Mouse (Mus musculus): ENCODE results near the gene Fgfr2. TPM values are rescaled to one million over a fixed set of nuclear protein-coding genes. Genes with fewer than 3 reads are reported as not detected.

Gene Fgfr2
- polyA plus RNA-seq, 1 experiment from 2014 or later, result not detected

DNA sequence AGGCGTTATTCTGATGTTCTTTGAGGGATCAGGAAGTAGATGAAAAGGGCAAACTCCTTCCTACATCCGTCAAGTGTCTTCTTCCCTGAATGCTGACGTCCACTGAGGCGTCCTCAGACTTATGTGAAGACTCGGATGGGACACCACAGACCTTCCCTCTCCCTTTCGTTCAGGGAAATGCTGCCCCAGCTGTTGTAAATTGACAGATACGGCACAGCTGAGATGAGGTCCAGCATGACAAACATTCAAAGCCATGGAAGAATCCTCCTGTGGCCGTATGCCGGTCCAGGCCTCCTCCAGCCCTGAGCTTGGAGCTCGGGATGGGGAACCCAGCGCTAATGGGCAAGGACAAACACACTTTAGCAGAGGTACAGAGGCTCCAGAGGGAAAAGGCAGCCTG is 373.6 kb downstream of the Fgfr2 start:
- H3K36me3 ChIP-seq (ENCODE audit: inconsistent target), result peaks cover 48% of the 10 kb centered on the region; the same call in 1 of the 2 replicates
- H3K27ac ChIP-seq, result no peak overlapping the region
- WGBS (ENCODE audit: missing documents), result 90% methylated on average over 10 of the region's 11 CpGs
- H3K79me2 ChIP-seq (ENCODE audit: inconsistent target), result peaks cover 16% of the 10 kb centered on the region; the same call in 1 of the 2 replicates
- H3K4me3 ChIP-seq (ENCODE audit: inconsistent target), result no peak overlapping the region

DNA sequence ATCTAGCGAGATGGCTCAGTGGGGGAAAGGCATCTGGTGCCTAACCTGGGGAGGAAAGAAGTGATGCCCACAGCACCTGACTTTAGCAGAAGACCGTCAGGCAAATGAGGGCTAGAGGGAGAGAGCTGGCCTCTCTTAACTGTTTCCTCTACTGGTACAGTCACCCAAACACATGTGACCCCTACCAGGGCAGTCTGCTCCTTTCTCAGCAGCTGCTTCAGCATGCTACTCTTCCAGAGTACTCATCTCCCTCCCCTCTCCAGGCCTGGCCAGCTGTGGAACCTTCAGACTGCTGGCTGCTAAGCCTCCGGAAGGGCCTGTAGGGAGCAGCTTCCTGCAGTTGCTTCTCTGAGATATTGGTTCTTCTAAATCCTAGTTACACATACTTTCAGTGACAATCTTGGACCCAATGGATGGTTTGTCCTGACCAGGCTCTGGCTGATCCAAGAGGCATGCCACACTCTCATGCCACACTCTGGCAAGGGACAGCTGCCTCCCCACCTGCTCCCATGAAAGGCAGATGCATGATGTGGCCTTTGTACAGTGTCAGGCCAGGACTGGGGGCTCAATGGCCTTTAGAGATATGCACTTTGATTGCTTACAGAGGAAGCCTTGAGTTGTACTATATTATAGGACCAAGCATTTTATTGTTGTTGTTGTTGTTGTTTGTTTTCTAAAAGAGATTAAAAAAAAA is 374.9 kb downstream of the Fgfr2 start:
- Histone ChIP-seq H3K36me3 (ENCODE audit: inconsistent target) (peaks cover 38% of the 10 kb centered on the region; the same call in 1 of the 2 replicates), H3K79me2 (ENCODE audit: inconsistent target) (peaks cover 5% of the 10 kb centered on the region; the same call in 1 of the 2 replicates), H3K4me3 (ENCODE audit: inconsistent target) (no peak overlapping the region), H3K27ac (no peak overlapping the region)
- WGBS (ENCODE audit: missing documents), result 86% methylated on average over 2 of the region's 3 CpGs

DNA sequence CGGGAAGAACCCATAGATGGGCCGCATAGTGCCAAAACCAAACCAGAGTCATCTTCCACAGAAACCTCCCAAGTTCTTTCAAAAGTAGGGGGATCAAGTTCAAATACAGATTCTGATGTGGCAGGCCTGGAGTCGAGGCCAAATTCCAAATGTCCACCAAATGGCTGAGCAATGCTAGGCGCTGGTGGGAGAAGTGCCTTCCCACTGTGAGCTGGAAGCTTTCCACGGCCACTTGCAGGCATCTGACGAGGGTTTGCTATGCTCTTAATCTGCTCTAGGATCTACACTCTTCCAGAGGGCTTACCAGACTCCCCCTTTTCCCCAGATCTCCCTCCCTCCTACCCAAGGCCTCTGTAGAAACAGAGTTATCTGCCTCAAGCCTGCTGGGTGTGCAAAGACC is 376.1 kb downstream of the Fgfr2 start:
- Histone ChIP-seq H3K79me2 (ENCODE audit: inconsistent target) (peaks cover 11% of the 10 kb centered on the region; the same call in 1 of the 2 replicates), H3K4me3 (ENCODE audit: inconsistent target) (no peak overlapping the region), H3K27ac (no peak overlapping the region), H3K36me3 (ENCODE audit: inconsistent target) (peaks cover 31% of the 10 kb centered on the region; the same call in 1 of the 2 replicates)
- 96% methylated on average over 6 of the region's 6 CpGs for WGBS (ENCODE audit: missing documents)

DNA sequence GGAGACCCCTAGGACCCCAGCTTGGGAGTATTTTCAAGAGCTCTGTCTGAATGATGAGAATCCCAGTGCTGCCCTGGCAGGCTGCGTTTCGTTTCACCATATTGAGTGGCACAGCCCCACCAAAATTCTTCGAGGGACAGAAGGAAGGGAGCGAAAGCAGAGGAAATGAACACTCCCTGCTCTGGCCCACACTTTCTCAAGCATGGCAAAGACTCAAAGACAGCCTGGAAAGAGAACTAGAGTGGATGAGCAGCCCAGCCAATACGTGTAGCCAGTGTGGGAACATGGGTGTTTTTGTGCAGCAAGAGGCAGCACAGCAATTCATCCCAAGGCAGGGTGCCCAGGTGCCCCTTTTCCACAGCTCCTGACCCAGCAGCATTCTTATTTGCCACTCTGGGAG is 380.2 kb downstream of the Fgfr2 start:
- Histone ChIP-seq H3K79me2 (ENCODE audit: inconsistent target) (peaks cover 41% of the 10 kb centered on the region; the same call in 1 of the 2 replicates), H3K36me3 (ENCODE audit: inconsistent target) (peaks cover 33% of the 10 kb centered on the region; the same call in 1 of the 2 replicates), H3K4me3 (ENCODE audit: inconsistent target) (no peak overlapping the region), H3K27ac (no peak overlapping the region)
- 91% methylated on average over 5 of the region's 5 CpGs for WGBS (ENCODE audit: missing documents)

DNA sequence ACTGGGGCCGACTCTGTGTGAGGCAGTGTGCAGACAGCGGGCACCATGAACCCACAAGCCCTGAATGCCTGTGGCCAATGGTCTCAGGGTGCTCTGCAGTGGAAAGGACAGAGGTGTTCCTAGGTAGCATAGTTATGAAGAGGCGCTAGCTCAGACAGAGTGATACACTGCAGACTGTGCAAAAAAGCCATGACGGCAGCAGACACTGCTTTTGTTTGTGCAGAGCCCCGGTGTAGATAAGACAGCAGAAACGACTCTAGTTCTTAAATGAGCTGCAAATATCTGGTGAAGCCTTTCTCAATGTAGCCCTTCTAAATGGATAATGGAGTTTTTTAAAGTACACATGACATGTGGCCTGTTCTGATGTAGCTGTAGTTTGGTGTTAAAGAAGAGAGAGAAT is 383.3 kb downstream of the Fgfr2 start:
- WGBS (ENCODE audit: missing documents), result 85% methylated on average over 6 of the region's 6 CpGs
- H3K36me3 ChIP-seq (ENCODE audit: inconsistent target), result peaks cover 17% of the 10 kb centered on the region; the same call in 1 of the 2 replicates
- H3K79me2 ChIP-seq (ENCODE audit: inconsistent target), result peaks cover 48% of the 10 kb centered on the region; the same call in 1 of the 2 replicates
- no peak overlapping the region for H3K4me3 ChIP-seq (ENCODE audit: inconsistent target)
- H3K27ac ChIP-seq, result no peak overlapping the region

DNA sequence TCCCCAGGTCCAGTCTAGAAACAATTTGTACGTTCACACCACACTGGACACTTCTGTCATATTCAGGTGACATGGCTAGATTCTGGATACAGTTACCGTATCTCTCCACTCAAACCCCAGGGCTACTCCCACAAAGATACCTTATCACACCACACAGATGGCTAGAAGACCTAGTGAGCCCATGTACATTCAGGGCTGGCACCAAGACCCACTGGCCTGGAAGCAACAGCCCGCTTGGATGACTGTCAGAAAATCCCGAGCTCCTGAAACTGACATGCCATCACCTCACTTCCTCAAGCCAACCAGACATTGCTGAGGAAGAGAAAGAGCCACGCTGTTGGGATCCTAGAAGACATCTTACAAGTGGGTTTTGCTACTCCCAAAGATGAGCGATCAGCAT is 384.3 kb downstream of the Fgfr2 start:
- no peak overlapping the region for H3K27ac ChIP-seq
- H3K4me3 ChIP-seq (ENCODE audit: inconsistent target), result no peak overlapping the region
- H3K36me3 ChIP-seq (ENCODE audit: inconsistent target), result peaks cover 22% of the 10 kb centered on the region; the same call in 1 of the 2 replicates
- peaks cover 57% of the 10 kb centered on the region; the same call in 1 of the 2 replicates for H3K79me2 ChIP-seq (ENCODE audit: inconsistent target)
- WGBS (ENCODE audit: missing documents), result 92% methylated on average over 6 of the region's 6 CpGs

DNA sequence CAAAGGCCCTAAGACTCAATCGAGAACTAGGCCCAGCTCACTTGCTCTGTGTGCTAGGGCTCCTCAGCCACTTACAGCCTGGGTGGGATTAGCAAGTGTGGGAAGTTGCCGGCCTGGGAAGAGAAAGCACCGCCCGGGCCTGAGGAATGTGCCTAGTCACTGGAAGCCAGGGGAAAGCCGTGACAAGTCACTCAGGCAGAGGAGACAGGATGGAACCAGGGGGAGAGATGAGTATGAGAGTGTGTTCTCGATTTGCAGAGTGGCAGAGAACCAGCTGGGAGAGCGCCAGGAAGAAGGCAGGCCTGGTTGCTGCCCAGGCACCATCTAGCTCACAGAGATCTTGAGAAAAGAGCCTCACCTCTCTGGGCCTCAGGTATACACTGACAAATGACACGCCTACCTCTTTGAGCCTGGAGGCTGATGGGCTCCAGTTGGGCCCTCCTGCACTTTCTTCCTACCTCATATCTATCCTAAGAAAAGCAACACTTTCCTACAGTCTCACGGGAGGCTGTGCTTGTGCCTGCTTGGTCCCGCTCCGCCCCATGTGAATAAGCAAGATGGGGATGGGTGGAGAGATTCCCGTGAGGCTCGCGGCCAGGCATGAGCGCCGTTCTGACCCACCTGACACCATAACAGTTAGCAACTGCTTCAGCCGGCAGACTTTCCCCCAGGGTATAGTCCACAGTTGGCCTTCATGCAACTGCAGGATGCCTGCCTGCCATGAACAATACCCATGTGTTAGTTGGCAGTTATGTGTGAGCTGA is 386.9 kb downstream of the Fgfr2 start:
- Histone ChIP-seq H3K79me2 (ENCODE audit: inconsistent target) (peaks cover 58% of the 10 kb centered on the region; the same call in 1 of the 2 replicates), H3K27ac (peak overlapping the region; percentile 55), H3K36me3 (ENCODE audit: inconsistent target) (peaks cover 15% of the 10 kb centered on the region; the same call in 1 of the 2 replicates), H3K4me3 (ENCODE audit: inconsistent target) (no peak overlapping the region)
- WGBS (ENCODE audit: missing documents), result 86% methylated on average over 17 of the region's 17 CpGs

DNA sequence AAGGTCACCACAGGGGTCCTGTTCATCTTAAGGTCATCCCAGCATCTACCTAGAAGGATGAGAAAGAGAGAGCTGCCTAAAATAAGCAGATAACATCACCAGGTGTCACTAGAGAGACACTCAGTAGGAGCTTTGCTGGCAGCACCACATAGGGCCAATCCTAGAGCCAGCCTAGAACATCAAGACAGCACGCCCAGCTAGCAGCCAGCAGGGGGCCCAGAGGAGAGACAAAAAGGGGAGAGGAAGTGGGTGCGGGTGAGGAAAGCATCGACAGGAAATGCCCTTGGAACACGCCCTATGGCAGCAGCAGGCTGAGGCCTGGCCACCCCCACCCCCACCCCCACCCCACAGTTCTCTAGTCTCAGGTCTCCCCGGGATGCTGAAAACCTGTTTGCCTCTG is 388.0 kb downstream of the Fgfr2 start:
- 15% methylated on average over 3 of the region's 5 CpGs for whole genome bisulfite sequencing (ENCODE audit: missing documents)
- Histone ChIP-seq H3K79me2 (ENCODE audit: inconsistent target) (peaks cover 57% of the 10 kb centered on the region; the same call in 1 of the 2 replicates), H3K4me3 (ENCODE audit: inconsistent target) (no peak overlapping the region), H3K27ac (peak overlapping the region; percentile 55), H3K36me3 (ENCODE audit: inconsistent target) (peaks cover 10% of the 10 kb centered on the region; the same call in 1 of the 2 replicates)

DNA sequence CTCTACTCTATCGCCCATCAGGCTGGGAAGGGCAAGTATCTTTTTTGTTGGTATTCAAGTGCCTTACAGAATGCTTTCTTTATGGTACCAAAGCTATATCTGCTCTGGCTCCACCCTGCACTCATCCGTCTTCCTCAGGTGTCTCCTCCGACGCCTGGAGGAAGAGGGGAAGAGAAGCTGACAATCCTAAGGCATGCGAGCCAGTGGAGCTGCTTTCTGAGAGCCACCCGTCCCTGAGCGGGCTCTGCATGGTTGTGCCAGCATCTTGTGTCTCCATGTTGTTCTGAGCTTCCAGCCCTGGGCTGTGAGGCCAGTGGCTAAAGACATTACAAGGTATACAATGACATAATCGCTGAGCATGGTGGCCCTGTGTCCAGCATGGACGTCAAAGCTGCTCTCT is 388.9 kb downstream of the Fgfr2 start:
- H3K27ac ChIP-seq, result no peak overlapping the region
- 90% methylated on average over 9 of the region's 9 CpGs for WGBS (ENCODE audit: missing documents)
- peaks cover 49% of the 10 kb centered on the region; the same call in 1 of the 2 replicates for H3K79me2 ChIP-seq (ENCODE audit: inconsistent target)
- peaks cover 10% of the 10 kb centered on the region; the same call in 1 of the 2 replicates for H3K36me3 ChIP-seq (ENCODE audit: inconsistent target)
- H3K4me3 ChIP-seq (ENCODE audit: inconsistent target), result no peak overlapping the region

DNA sequence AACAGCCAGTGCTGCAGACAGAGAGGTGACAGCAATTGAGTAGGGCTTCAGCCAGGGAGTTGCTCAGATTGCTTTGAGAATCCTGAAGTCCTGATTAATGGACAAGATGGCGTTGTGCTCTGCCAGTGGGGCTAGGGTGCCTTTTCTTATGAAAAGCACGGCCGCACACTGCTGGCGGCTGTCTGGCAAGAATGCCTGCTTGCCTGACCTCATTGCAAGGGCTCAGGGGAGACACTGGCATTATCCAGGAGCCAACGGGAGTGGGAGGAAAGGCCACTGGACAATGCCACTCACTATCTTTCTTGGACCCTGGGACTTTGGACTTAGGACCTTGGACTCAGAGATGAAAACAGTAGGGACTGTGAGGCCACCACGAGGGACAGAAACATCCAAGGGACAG is 389.6 kb downstream of the Fgfr2 start:
- WGBS (ENCODE audit: missing documents), result 92% methylated on average over 6 of the region's 6 CpGs
- no peak overlapping the region for H3K27ac ChIP-seq

DNA sequence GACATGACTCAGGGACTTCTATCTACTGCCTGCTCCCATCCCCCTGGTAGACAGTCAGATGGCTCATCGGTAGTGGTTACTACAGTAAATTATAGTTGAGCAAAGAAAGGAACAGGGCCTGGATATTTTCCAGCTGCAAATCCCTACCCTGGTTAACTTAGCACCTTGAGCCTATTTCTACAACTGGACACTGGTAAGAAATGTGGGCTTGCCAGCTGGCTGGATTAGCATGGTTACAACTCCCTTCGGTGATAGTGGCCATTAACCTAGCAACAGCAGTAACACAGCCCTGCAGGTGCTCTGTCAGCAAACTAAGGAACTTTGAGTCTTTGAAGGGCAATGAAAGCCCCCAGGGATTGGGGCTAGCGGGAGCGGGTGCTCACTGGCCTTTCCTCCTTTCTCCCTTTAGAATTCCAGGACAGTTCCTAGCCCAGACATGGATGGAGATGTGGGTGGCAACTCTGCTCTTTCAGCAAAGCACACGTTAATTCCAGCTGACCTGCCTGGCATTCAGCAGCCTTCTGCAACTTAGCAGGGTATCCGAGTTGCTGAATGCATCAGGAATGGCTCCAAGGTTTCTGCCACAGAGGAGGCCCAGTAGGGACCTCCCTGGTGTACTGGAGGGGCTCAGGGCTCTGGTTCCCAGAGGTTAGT is 390.9 kb downstream of the Fgfr2 start:
- peaks cover 49% of the 10 kb centered on the region; the same call in 1 of the 2 replicates for H3K79me2 ChIP-seq (ENCODE audit: inconsistent target)
- H3K36me3 ChIP-seq (ENCODE audit: inconsistent target), result 0 out of 2 replicates have a peak, but pooled peaks cover 5% of the 10 kb centered on the region
- H3K4me3 ChIP-seq (ENCODE audit: inconsistent target), result no peak overlapping the region
- 97% methylated on average over 6 of the region's 6 CpGs for WGBS (ENCODE audit: missing documents)
- H3K27ac ChIP-seq, result no peak overlapping the region

More for the DNA sequence above, 389.6 kb downstream of the Fgfr2 start:
- H3K79me2 ChIP-seq (ENCODE audit: inconsistent target), result peaks cover 47% of the 10 kb centered on the region; the same call in 1 of the 2 replicates
- no peak overlapping the region for H3K4me3 ChIP-seq (ENCODE audit: inconsistent target)
- H3K36me3 ChIP-seq (ENCODE audit: inconsistent target), result peaks cover 10% of the 10 kb centered on the region; the same call in 1 of the 2 replicates

DNA sequence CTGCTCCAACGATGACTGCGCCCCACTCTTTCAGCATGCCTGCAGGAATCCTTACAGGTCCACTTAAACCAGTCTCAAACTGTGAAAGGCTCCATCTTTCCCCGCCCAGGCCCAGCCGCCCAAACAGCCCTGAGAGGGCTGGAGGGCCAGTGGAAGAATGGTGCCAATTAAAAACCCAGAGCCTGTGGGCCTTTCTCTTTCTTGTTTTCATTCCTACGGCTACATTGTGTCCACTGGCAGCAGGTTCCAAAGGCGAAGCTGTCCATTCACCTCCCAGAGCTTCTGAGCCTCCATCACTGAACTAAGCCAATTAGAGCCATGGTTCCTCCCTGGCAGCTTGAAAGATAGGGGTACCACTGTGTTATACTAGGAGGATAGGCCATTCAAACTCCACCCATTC is 391.6 kb downstream of the Fgfr2 start:
- 96% methylated on average over 6 of the region's 6 CpGs for WGBS (ENCODE audit: missing documents)
- 0 out of 2 replicates have a peak, but pooled peaks cover 5% of the 10 kb centered on the region for H3K36me3 ChIP-seq (ENCODE audit: inconsistent target)
- peaks cover 55% of the 10 kb centered on the region; the same call in 1 of the 2 replicates for H3K79me2 ChIP-seq (ENCODE audit: inconsistent target)
- H3K27ac ChIP-seq, result no peak overlapping the region
- H3K4me3 ChIP-seq (ENCODE audit: inconsistent target), result no peak overlapping the region

DNA sequence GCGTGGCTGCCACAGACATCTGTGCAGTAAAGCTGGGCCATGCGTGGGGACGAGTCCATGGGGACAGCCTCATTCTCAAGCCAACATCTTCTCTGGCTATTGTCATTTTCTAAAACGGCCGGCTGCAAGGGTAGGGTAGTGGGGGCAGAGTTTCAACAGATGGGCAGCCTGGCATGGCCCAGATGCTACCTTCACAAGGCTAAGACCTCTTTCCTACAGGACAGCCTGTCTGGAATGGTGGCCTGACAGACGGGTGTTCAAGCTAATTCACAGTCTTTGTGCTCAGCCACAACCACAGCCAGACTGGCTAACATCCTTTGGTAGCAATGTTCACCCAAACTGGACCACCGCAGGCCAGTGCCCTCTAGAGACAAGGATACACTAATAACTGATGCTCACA is 392.6 kb downstream of the Fgfr2 start:
- H3K27ac ChIP-seq, result no peak overlapping the region
- peaks cover 66% of the 10 kb centered on the region; the same call in 1 of the 2 replicates for H3K79me2 ChIP-seq (ENCODE audit: inconsistent target)
- H3K36me3 ChIP-seq (ENCODE audit: inconsistent target), result 0 out of 2 replicates have a peak, but pooled peaks cover 5% of the 10 kb centered on the region
- WGBS (ENCODE audit: missing documents), result 93% methylated on average over 7 of the region's 7 CpGs
- H3K4me3 ChIP-seq (ENCODE audit: inconsistent target), result no peak overlapping the region

All from macrophage (primary cell).